Mouse (Mus musculus): Measurements from ENCODE around the gene Fgfr2.

Gene Fgfr2

GRCm38 (mm10) chr7:131951131-131951530 lies 1172.0 kb downstream of the Fgfr2 start:
- no peak for DNase-seq (ENCODE audit: low read depth)

- DNase-seq (ENCODE audit: low read depth) = no peak
Observed at GRCm38 (mm10) chr7:131937611-131938010, 1185.5 kb downstream of the Fgfr2 start.

GRCm38 (mm10) chr7:131927288-131928050 lies 1195.7 kb downstream of the Fgfr2 start:
- DNase-seq (ENCODE audit: low read depth) = no peak

GRCm38 (mm10) chr7:131917384-131917783 lies 1205.8 kb downstream of the Fgfr2 start:
- DNase-seq (ENCODE audit: low read depth) = no peak

- DNase-seq (ENCODE audit: low read depth) = no peak
Observed at GRCm38 (mm10) chr7:131909611-131910010, 1213.5 kb downstream of the Fgfr2 start.

- no peak for DNase-seq (ENCODE audit: low read depth)
Observed at GRCm38 (mm10) chr7:131906499-131907190, 1216.5 kb downstream of the Fgfr2 start.

- DNase-seq (ENCODE audit: low read depth) = no peak
Observed at GRCm38 (mm10) chr7:131899356-131899755, 1223.8 kb downstream of the Fgfr2 start.

GRCm38 (mm10) chr7:131897282-131897681 lies 1225.9 kb downstream of the Fgfr2 start:
- no peak for DNase-seq (ENCODE audit: low read depth)

GRCm38 (mm10) chr7:131882824-131883223 lies 1240.3 kb downstream of the Fgfr2 start:
- no peak for DNase-seq (ENCODE audit: low read depth)

- peak; percentile 49 for DNase-seq (ENCODE audit: low read depth)
Observed at GRCm38 (mm10) chr7:131881876-131882615, 1241.1 kb downstream of the Fgfr2 start.

GRCm38 (mm10) chr7:131880150-131880549 lies 1243.0 kb downstream of the Fgfr2 start:
- no peak for DNase-seq (ENCODE audit: low read depth)

GRCm38 (mm10) chr7:131878846-131879245 lies 1244.3 kb downstream of the Fgfr2 start:
- DNase-seq (ENCODE audit: low read depth) = no peak

- DNase-seq (ENCODE audit: low read depth) = no peak
Observed at GRCm38 (mm10) chr7:131861157-131861556, 1262.0 kb downstream of the Fgfr2 start.

GRCm38 (mm10) chr7:131855641-131856040 lies 1267.5 kb downstream of the Fgfr2 start:
- DNase-seq (ENCODE audit: low read depth) = no peak

GRCm38 (mm10) chr7:131850579-131850978 lies 1272.6 kb downstream of the Fgfr2 start:
- no peak for DNase-seq (ENCODE audit: low read depth)

- no peak for DNase-seq (ENCODE audit: low read depth)
Observed at GRCm38 (mm10) chr7:131846066-131846905, 1276.9 kb downstream of the Fgfr2 start.

- DNase-seq (ENCODE audit: low read depth) = no peak
Observed at GRCm38 (mm10) chr7:131830261-131830660, 1292.9 kb downstream of the Fgfr2 start.

GRCm38 (mm10) chr7:131826811-131827210 lies 1296.3 kb downstream of the Fgfr2 start:
- no peak for DNase-seq (ENCODE audit: low read depth)

GRCm38 (mm10) chr7:131817976-131818375 lies 1305.2 kb downstream of the Fgfr2 start:
- no peak for DNase-seq (ENCODE audit: low read depth)

GRCm38 (mm10) chr7:131816641-131817040 lies 1306.5 kb downstream of the Fgfr2 start:
- no peak for DNase-seq (ENCODE audit: low read depth)

GRCm38 (mm10) chr7:131812116-131812515 lies 1311.0 kb downstream of the Fgfr2 start:
- DNase-seq (ENCODE audit: low read depth) = no peak

- no peak for DNase-seq (ENCODE audit: low read depth)
Observed at GRCm38 (mm10) chr7:131810916-131811315, 1312.2 kb downstream of the Fgfr2 start.
